ENCODE assay signal across 24 mouse cellular contexts in genomic region chr9:14184261-14184660, GRCm38 (mm10).
"Had no signal": no experiment of that assay in that cellular context is flagged by ENCODE, and none has a peak within 500 bp of the region (broad histone marks: within the 10 kb centered on the region; RNA-seq: fewer than 3 reads in every experiment).

No protein-coding gene starts in this region.

- H3K9me3 ChIP-seq: heart, embryonic 13.5 days; heart, embryonic 15.5 days; hindbrain, embryonic 13.5 days; hindbrain, embryonic 15.5 days; limb, embryonic 10.5 days; limb, embryonic 12.5 days; liver, embryonic 13.5 days; liver, embryonic 15.5 days had no signal

- ATAC-seq: forebrain, postnatal 0 days; hindbrain, postnatal 0 days; intestine, embryonic 16.5 days; liver, postnatal 0 days had no signal

- H3K27ac ChIP-seq: heart, adult 2 months; heart, embryonic 13.5 days; heart, embryonic 15.5 days; hindbrain, embryonic 13.5 days; hindbrain, embryonic 15.5 days; hindbrain, postnatal 0 days; kidney, postnatal 0 days; layer of hippocampus, adult 2 months; left cerebral cortex, adult 2 months; limb, embryonic 12.5 days; liver, embryonic 13.5 days; liver, embryonic 15.5 days had no signal

- H3K36me3 ChIP-seq: heart, embryonic 13.5 days; heart, embryonic 15.5 days; hindbrain, embryonic 13.5 days; hindbrain, embryonic 15.5 days; limb, embryonic 10.5 days; limb, embryonic 12.5 days; liver, embryonic 13.5 days; liver, embryonic 15.5 days had no signal

- H3K4me1 ChIP-seq: hindbrain, embryonic 15.5 days; liver, embryonic 13.5 days; liver, embryonic 15.5 days had no signal

- H3K9ac ChIP-seq: forebrain, postnatal 0 days; heart, embryonic 13.5 days; heart, embryonic 15.5 days; hindbrain, embryonic 13.5 days; hindbrain, embryonic 15.5 days; limb, embryonic 12.5 days; liver, embryonic 13.5 days; liver, embryonic 15.5 days; liver, postnatal 0 days had no signal

- H3K27me3 ChIP-seq: heart, embryonic 13.5 days; heart, embryonic 15.5 days; hindbrain, embryonic 13.5 days; hindbrain, embryonic 15.5 days; limb, embryonic 12.5 days; liver, embryonic 13.5 days; liver, embryonic 15.5 days had no signal

- H3K4me3 ChIP-seq: heart, adult 2 months; heart, embryonic 13.5 days; heart, embryonic 15.5 days; hindbrain, embryonic 13.5 days; hindbrain, embryonic 15.5 days; layer of hippocampus, adult 2 months; left cerebral cortex, adult 2 months; limb, embryonic 10.5 days; limb, embryonic 12.5 days; liver, embryonic 13.5 days; liver, embryonic 15.5 days had no signal

- DNase-seq: forebrain, postnatal 0 days; gastrocnemius, postnatal 14 days; gastrocnemius, postnatal 36 days; heart, adult 11 months; heart, adult 2 months; heart, postnatal 14 days; heart, postnatal 36 days; liver; liver, embryonic 13.5 days; liver, postnatal 0 days had no signal

- H3K4me2 ChIP-seq: heart, embryonic 11.5 days; heart, embryonic 13.5 days; heart, embryonic 15.5 days; hindbrain, embryonic 13.5 days; hindbrain, embryonic 15.5 days; limb, embryonic 12.5 days; liver, embryonic 11.5 days; liver, embryonic 13.5 days; liver, embryonic 15.5 days had no signal
